ENCODE assay signal across 18 mouse cellular contexts in the genomic region with DNA sequence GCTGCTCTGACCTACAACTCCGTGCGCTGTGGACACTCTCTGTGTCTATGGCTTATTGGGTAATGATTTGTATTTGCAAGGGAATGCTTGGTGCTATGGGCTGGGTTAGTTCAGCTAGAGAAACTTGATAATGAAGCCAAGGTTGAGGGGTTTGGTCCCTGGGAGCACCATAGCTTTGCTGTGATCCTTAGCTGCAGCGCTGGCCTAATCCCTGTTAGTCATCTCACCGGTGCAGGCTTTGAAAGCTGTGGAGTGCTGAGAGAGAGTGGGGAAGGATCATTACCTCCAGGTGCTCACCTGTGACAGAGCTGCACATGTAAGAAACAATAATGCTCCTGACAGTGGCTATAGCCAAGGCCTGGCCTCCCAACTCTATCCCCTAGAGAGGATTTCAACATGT.
DNase-seq lines count a peak whose midpoint lies in the region; ATAC-seq lines count a peak whose summit lies in the region.
"Had no signal": no experiment of that assay in that cellular context is flagged by ENCODE, and none has a peak within 500 bp of the region (broad histone marks: within the 10 kb centered on the region; RNA-seq: fewer than 3 reads in every experiment).

No protein-coding gene starts in this region.

- no peak overlapping the region for H3K4me2 ChIP-seq in heart, embryonic 11.5 days
- no peak overlapping the region for H3K4me2 ChIP-seq in midbrain, embryonic 11.5 days
- no peak overlapping the region for H3K4me2 ChIP-seq in midbrain, embryonic 14.5 days (ENCODE audit: low read length)

- H3K4me3 ChIP-seq in heart, embryonic 11.5 days (ENCODE audit: low read depth, low read length) = no peak overlapping the region
- H3K4me3 ChIP-seq in midbrain, embryonic 11.5 days (ENCODE audit: low read depth, low read length) = no peak overlapping the region
- no peak overlapping the region for H3K4me3 ChIP-seq in midbrain, embryonic 14.5 days (replicated peaks; ENCODE audit: low read depth, low read length)

- peak; percentile 58 for DNase-seq in heart, adult 11 months
- DNase-seq in midbrain, embryonic 11.5 days (ENCODE audit: low spot score, missing footprints) = peak; percentile 62
- no peak for DNase-seq in midbrain, embryonic 14.5 days
- DNase-seq: adrenal gland, adult 2 months; adrenal gland, adult 8-10 months; adrenal gland, postnatal 10 days; adrenal gland, postnatal 14 days; adrenal gland, postnatal 25 days; adrenal gland, postnatal 36 days; B cell, adult 2 months; cerebellum, adult 11 months; cerebellum, adult 11-12 months; cerebellum, adult 18-20 months had no signal

- no peak for ATAC-seq in heart, embryonic 11.5 days (replicated peaks; ENCODE audit: insufficient number of reproducible peaks, low FRiP score, low TSS enrichment)
- ATAC-seq in midbrain, embryonic 11.5 days (ENCODE audit: low FRiP score) = no peak
- ATAC-seq in midbrain, embryonic 14.5 days (ENCODE audit: low FRiP score, low TSS enrichment) = no peak
- ATAC-seq: activated CD4-positive, CD25-positive, alpha-beta regulatory T cell, adult 4 months; CD4-positive, CD25-positive, alpha-beta regulatory T cell, adult 4 months; Patski had no signal

- H3K9me3 ChIP-seq in heart, embryonic 11.5 days (replicated peaks; ENCODE audit: control insufficient read depth, low read length) = no peaks in the 10 kb centered on the region
- H3K9me3 ChIP-seq in midbrain, embryonic 11.5 days (ENCODE audit: control insufficient read depth, low read length) = no peaks in the 10 kb centered on the region
- no peaks in the 10 kb centered on the region for H3K9me3 ChIP-seq in midbrain, embryonic 14.5 days (ENCODE audit: control insufficient read depth, low read length)

- H3K36me3 ChIP-seq in heart, embryonic 11.5 days (ENCODE audit: control insufficient read depth, insufficient read depth, low read length) = no peaks in the 10 kb centered on the region
- no peaks in the 10 kb centered on the region for H3K36me3 ChIP-seq in midbrain, embryonic 11.5 days (ENCODE audit: control insufficient read depth, insufficient read depth, low read length)
- no peaks in the 10 kb centered on the region for H3K36me3 ChIP-seq in midbrain, embryonic 14.5 days (ENCODE audit: control insufficient read depth, insufficient read depth, low read length)
- H3K36me3 ChIP-seq: G1E had no signal

- no peak overlapping the region for H3K9ac ChIP-seq in heart, embryonic 11.5 days (ENCODE audit: low read depth, low read length)
- H3K9ac ChIP-seq in midbrain, embryonic 11.5 days (ENCODE audit: low read length) = no peak overlapping the region
- H3K9ac ChIP-seq in midbrain, embryonic 14.5 days (replicated peaks; ENCODE audit: low read length) = no peak overlapping the region

- no peaks in the 10 kb centered on the region for H3K27me3 ChIP-seq in heart, embryonic 11.5 days (ENCODE audit: control insufficient read depth, insufficient read depth, low read length)
- no peaks in the 10 kb centered on the region for H3K27me3 ChIP-seq in midbrain, embryonic 11.5 days (ENCODE audit: control insufficient read depth, insufficient read depth, low read length)
- H3K27me3 ChIP-seq in midbrain, embryonic 14.5 days (ENCODE audit: control insufficient read depth, insufficient read depth, low read length) = no peaks in the 10 kb centered on the region

- H3K4me1 ChIP-seq in heart, embryonic 11.5 days (ENCODE audit: control insufficient read depth, insufficient read depth, low read length) = no peaks in the 10 kb centered on the region
- no peaks in the 10 kb centered on the region for H3K4me1 ChIP-seq in midbrain, embryonic 11.5 days (ENCODE audit: control insufficient read depth, insufficient read depth, low read length)
- no peaks in the 10 kb centered on the region for H3K4me1 ChIP-seq in midbrain, embryonic 14.5 days (ENCODE audit: control insufficient read depth, insufficient read depth, low read length)

- no peak overlapping the region for H3K27ac ChIP-seq in heart, embryonic 11.5 days (ENCODE audit: low read depth, low read length)
- H3K27ac ChIP-seq in midbrain, embryonic 11.5 days (ENCODE audit: low read depth, low read length) = no peak overlapping the region
- no peak overlapping the region for H3K27ac ChIP-seq in midbrain, embryonic 14.5 days (replicated peaks; ENCODE audit: low read depth, low read length)

- 84% methylated on average over 4 of the region's 4 CpGs for WGBS in heart, embryonic 11.5 days (ENCODE audit: insufficient replicate concordance)
- 80% methylated on average over 4 of the region's 4 CpGs for whole genome bisulfite sequencing in midbrain, embryonic 11.5 days
- WGBS in midbrain, embryonic 14.5 days = 90% methylated on average over 4 of the region's 4 CpGs
